Comparison of ENCODE assay signal across 19 mouse cellular contexts in genomic region chr2:77302655-77303348, GRCm38 (mm10). TPM values are rescaled to one million over a fixed set of nuclear protein-coding genes. Genes with fewer than 3 reads are reported as not detected.
DNase-seq lines count a peak whose midpoint lies in the region; ATAC-seq and TF ChIP-seq lines count a peak whose summit lies in the region.
"Had no signal": no experiment of that assay in that cellular context is flagged by ENCODE, and none has a peak within 500 bp of the region (broad histone marks: within the 10 kb centered on the region; RNA-seq: fewer than 3 reads in every experiment).

No protein-coding gene starts in this region.

- no peak for TF ChIP-seq EP300 in stomach, postnatal 0 days (optimal IDR thresholded peaks at IDR 0.05)

- peak overlapping the region; percentile 15; the same call in 1 of the 2 replicates for H3K27ac ChIP-seq in stomach, embryonic 14.5 days (ENCODE audit: low read length)
- no peak overlapping the region for H3K27ac ChIP-seq in stomach, postnatal 0 days (replicated peaks)
- peak overlapping the region; percentile 60; the same call in 1 of the 2 replicates for H3K27ac ChIP-seq in kidney, postnatal 0 days
- no peak overlapping the region for H3K27ac ChIP-seq in thymus, adult 2 months (ENCODE audit: control insufficient read depth, insufficient read depth, low read length)
- H3K27ac ChIP-seq: gastrocnemius, adult 2 months; hindbrain, embryonic 12.5 days; limb, embryonic 15.5 days; neural tube, embryonic 13.5 days had no signal

- no peaks in the 10 kb centered on the region for H3K27me3 ChIP-seq in stomach, embryonic 14.5 days (ENCODE audit: control insufficient read depth, insufficient read depth, low read length)
- H3K27me3 ChIP-seq in stomach, postnatal 0 days (ENCODE audit: control insufficient read depth, insufficient read depth, low read length): no peaks in the 10 kb centered on the region
- no peaks in the 10 kb centered on the region for H3K27me3 ChIP-seq in kidney, postnatal 0 days (ENCODE audit: insufficient read depth, low read length)
- H3K27me3 ChIP-seq in thymus, adult 2 months (ENCODE audit: control insufficient read depth, insufficient read depth, low read length): no peaks in the 10 kb centered on the region
- H3K27me3 ChIP-seq: hindbrain, embryonic 12.5 days; limb, embryonic 15.5 days; megakaryocyte, embryonic 14.5 days; neural tube, embryonic 13.5 days had no signal

- no peak for TF ChIP-seq POLR2A in thymus, adult 2 months (IDR thresholded peaks at IDR 0.05; ENCODE audit: control insufficient read depth, extremely low read depth, insufficient read depth, low read length, poor library complexity)

- H3K36me3 ChIP-seq in stomach, embryonic 14.5 days (ENCODE audit: control insufficient read depth, insufficient read depth, low read length): no peaks in the 10 kb centered on the region
- no peaks in the 10 kb centered on the region for H3K36me3 ChIP-seq in stomach, postnatal 0 days (ENCODE audit: control insufficient read depth, insufficient read depth, low read length)
- no peaks in the 10 kb centered on the region for H3K36me3 ChIP-seq in kidney, postnatal 0 days (ENCODE audit: insufficient read depth, low read length)
- no peaks in the 10 kb centered on the region for H3K36me3 ChIP-seq in thymus, adult 2 months (ENCODE audit: control insufficient read depth, insufficient read depth, low read length)
- H3K36me3 ChIP-seq: hindbrain, embryonic 12.5 days; limb, embryonic 15.5 days; neural tube, embryonic 13.5 days had no signal

- H3K9me3 ChIP-seq in stomach, embryonic 14.5 days (ENCODE audit: control insufficient read depth, low read depth, low read length): no peaks in the 10 kb centered on the region
- H3K9me3 ChIP-seq in stomach, postnatal 0 days (ENCODE audit: control insufficient read depth, low read length): no peaks in the 10 kb centered on the region
- no peaks in the 10 kb centered on the region for H3K9me3 ChIP-seq in kidney, postnatal 0 days (replicated peaks; ENCODE audit: low read length)
- H3K9me3 ChIP-seq: hindbrain, embryonic 12.5 days; limb, embryonic 15.5 days; neural tube, embryonic 13.5 days had no signal

- 53% methylated on average over 6 of the region's 6 CpGs for WGBS in stomach, embryonic 14.5 days
- WGBS in stomach, postnatal 0 days: 62% methylated on average over 6 of the region's 6 CpGs
- 63% methylated on average over 6 of the region's 6 CpGs for WGBS in kidney, postnatal 0 days
- 92% methylated on average over 6 of the region's 6 CpGs for WGBS in thymus, adult 2 months

- no peak for TF ChIP-seq CTCF in stomach, postnatal 0 days (IDR thresholded peaks at IDR 0.05; ENCODE audit: low read depth)
- no peak for TF ChIP-seq CTCF in kidney, postnatal 0 days (IDR thresholded peaks at IDR 0.05; ENCODE audit: low read depth)
- no peak for TF ChIP-seq CTCF in thymus, adult 2 months (IDR thresholded peaks at IDR 0.05; ENCODE audit: borderline replicate concordance, control insufficient read depth, extremely low read depth, insufficient read depth, low read length, poor library complexity)

- no peak overlapping the region for H3K4me2 ChIP-seq in stomach, embryonic 14.5 days (replicated peaks; ENCODE audit: low read depth, low read length)
- H3K4me2 ChIP-seq in stomach, postnatal 0 days (replicated peaks; ENCODE audit: low read depth): no peak overlapping the region
- H3K4me2 ChIP-seq in kidney, postnatal 0 days (ENCODE audit: low read length): no peak overlapping the region
- H3K4me2 ChIP-seq: heart, embryonic 11.5 days; hindbrain, embryonic 12.5 days; limb, embryonic 15.5 days; neural tube, embryonic 13.5 days had no signal

- no peak overlapping the region for H3K9ac ChIP-seq in stomach, embryonic 14.5 days (replicated peaks; ENCODE audit: low read depth, low read length)
- no peak overlapping the region for H3K9ac ChIP-seq in stomach, postnatal 0 days (ENCODE audit: low read length)
- H3K9ac ChIP-seq in kidney, postnatal 0 days (ENCODE audit: low read depth, low read length): no peak overlapping the region
- H3K9ac ChIP-seq: hindbrain, embryonic 12.5 days; limb, embryonic 15.5 days; neural tube, embryonic 13.5 days had no signal

- peak; percentile 47 for DNase-seq in kidney, adult 11 months
- no peak for DNase-seq in kidney, postnatal 10 days
- no peak for DNase-seq in stomach, postnatal 0 days (ENCODE audit: low spot score)
- DNase-seq in kidney, postnatal 0 days (ENCODE audit: low spot score): no peak
- DNase-seq in thymus, adult 2 months: no peak
- DNase-seq in adrenal gland, adult 8-10 months: no peak
- DNase-seq in heart, postnatal 4 days: no peak
- DNase-seq: cerebellum, adult 2 months; gastrocnemius, adult 2 months; heart, postnatal 10 days; lung, postnatal 14 days; right cerebral cortex, adult 18-20 months had no signal

- ATAC-seq in stomach, embryonic 14.5 days (ENCODE audit: insufficient number of reproducible peaks, insufficient read depth, low FRiP score, low read depth): peak; percentile 83; the same call in 1 of the 2 replicates
- no peak for ATAC-seq in stomach, postnatal 0 days (ENCODE audit: low FRiP score, low TSS enrichment)
- no peak for ATAC-seq in kidney, postnatal 0 days (replicated peaks; ENCODE audit: low FRiP score, low read depth)

- H3K4me3 ChIP-seq in stomach, embryonic 14.5 days (ENCODE audit: low read depth, low read length): no peak overlapping the region
- no peak overlapping the region for H3K4me3 ChIP-seq in stomach, postnatal 0 days (ENCODE audit: low read depth, low read length)
- no peak overlapping the region for H3K4me3 ChIP-seq in kidney, postnatal 0 days (replicated peaks; ENCODE audit: low read depth, low read length)
- H3K4me3 ChIP-seq in thymus, adult 2 months (ENCODE audit: control insufficient read depth, insufficient read depth, low read length): no peak overlapping the region
- H3K4me3 ChIP-seq: gastrocnemius, adult 2 months; hindbrain, embryonic 12.5 days; limb, embryonic 15.5 days; megakaryocyte, embryonic 14.5 days; neural tube, embryonic 13.5 days had no signal

- H3K4me1 ChIP-seq in stomach, embryonic 14.5 days (ENCODE audit: control insufficient read depth, insufficient read depth, low read length): 0 out of 2 replicates have a peak, but pooled peaks cover 2% of the 10 kb centered on the region
- H3K4me1 ChIP-seq in stomach, postnatal 0 days (replicated peaks; ENCODE audit: control insufficient read depth, insufficient read depth): no peaks in the 10 kb centered on the region
- H3K4me1 ChIP-seq in kidney, postnatal 0 days (replicated peaks; ENCODE audit: insufficient read depth, low read length): no peaks in the 10 kb centered on the region
- H3K4me1 ChIP-seq in thymus, adult 2 months (replicated peaks; ENCODE audit: control insufficient read depth, insufficient read depth, low read length): no peaks in the 10 kb centered on the region
- H3K4me1 ChIP-seq: hindbrain, embryonic 12.5 days; limb, embryonic 15.5 days; megakaryocyte, embryonic 14.5 days; neural tube, embryonic 13.5 days had no signal

RNA-seq across cellular contexts. Expression of gene Sestd1, which starts 22.4 kb away (rescaled TPM):
- polyA plus RNA-seq in stomach, embryonic 14.5 days (2014; fragmentation: Nextera tagmentation; extraction: Ambion mirVana): 19.8 and 20.3 TPM in 2 replicates
- 7.5 and 7.6 TPM in 2 replicates for polyA plus RNA-seq in stomach, postnatal 0 days (2015; fragmentation: Nextera tagmentation; extraction: Ambion mirVana)
- 36.8 and 39.4 TPM in 2 replicates for polyA plus RNA-seq in kidney, postnatal 0 days (2015; fragmentation: Nextera tagmentation; extraction: Ambion mirVana)
- polyA plus RNA-seq in thymus, adult 2 months (2012; rRNA removed): 9.4 and 9.7 TPM in 2 replicates
- 10 to 100 TPM; 18.8 to 23.2 (median 20.4) TPM for total RNA-seq in adrenal gland, adult 8-10 months (2022)
- 10 to 100 TPM; 31.4 to 33.3 TPM for total RNA-seq in heart, postnatal 4 days (2021)
- total RNA-seq: MEL had no signal

Comparison
In these comparisons a context has a peak if more than half of its experiments do, and no peak if none do; other contexts are left out.
1. H3K27ac ChIP-seq: peak in stomach, embryonic 14.5 days (single experiment) and kidney, postnatal 0 days (single experiment); none in stomach, postnatal 0 days (single experiment) and thymus, adult 2 months (single experiment).